Mouse (Mus musculus): ENCODE measurements around the gene Pitpnc1.

Gene Pitpnc1

DNA sequence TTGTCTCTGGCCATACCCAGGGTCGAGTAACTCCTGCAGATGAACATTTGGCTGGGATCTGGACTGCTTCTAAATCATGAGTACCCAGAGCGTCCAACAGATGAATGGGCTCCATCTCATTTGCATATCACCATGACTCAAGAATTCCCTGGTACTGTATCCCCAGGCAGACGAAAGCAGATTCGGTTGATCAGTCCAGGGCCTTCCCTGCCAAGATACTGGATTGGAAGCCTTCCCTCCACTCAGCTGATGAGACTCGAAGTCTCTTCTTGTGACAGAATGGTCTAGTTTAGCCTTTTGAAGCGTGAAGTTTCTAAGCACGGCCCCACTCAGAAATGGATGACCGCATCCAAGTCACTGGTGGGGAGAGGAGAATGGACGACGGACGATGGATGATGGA, 134.7 kb downstream of the Pitpnc1 start:
- in situ Hi-C loops (cut with MboI; ENCODE audit: unreplicated experiment in 2 of 2) = no loop called here

DNA sequence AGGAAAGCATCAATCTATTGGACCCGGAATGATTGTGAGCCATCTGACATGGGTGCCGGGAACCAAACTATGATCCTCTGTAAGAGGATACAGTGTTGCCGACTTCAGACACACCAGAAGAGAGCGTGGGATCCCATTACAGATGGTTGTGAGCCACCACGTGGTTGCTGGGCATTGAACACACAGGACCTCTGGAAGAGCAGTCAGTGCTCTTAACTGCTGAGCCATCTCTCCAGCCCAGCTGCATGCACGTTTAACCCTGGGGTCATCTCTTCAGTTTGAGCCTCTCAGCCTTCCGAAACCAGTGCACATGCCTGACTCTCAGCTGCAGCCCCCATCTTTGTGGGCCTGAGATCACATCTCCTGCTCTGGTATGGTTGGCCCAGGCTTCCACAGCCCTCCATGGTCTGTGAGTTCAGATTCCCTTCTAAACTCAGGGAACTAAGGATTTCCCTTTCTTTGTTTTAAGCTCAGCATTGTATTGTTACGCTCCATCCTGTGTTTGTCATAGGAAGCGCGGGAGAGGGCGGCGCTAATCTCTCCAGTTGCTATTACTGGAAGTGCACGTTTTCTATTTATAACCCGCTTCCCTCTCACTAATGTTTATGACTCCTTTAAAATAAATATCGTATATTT, 135.5 kb downstream of the Pitpnc1 start:
- in situ Hi-C loops (cut with MboI; ENCODE audit: unreplicated experiment in 2 of 2) = no loop called here

GRCm38 (mm10) chr11:107332905-107333304, 137.6 kb downstream of the Pitpnc1 start:
- in situ Hi-C loops (cut with MboI; ENCODE audit: unreplicated experiment in 2 of 2) = no loop called here

- in situ Hi-C loops (cut with MboI; ENCODE audit: unreplicated experiment in 2 of 2) = no loop called here
These were observed 138.2 kb downstream of the Pitpnc1 start for GRCm38 (mm10) chr11:107332332-107332731.

GRCm38 (mm10) chr11:107331425-107331824, 139.1 kb downstream of the Pitpnc1 start:
- in situ Hi-C loops (cut with MboI; ENCODE audit: unreplicated experiment in 2 of 2) = no loop called here

DNA sequence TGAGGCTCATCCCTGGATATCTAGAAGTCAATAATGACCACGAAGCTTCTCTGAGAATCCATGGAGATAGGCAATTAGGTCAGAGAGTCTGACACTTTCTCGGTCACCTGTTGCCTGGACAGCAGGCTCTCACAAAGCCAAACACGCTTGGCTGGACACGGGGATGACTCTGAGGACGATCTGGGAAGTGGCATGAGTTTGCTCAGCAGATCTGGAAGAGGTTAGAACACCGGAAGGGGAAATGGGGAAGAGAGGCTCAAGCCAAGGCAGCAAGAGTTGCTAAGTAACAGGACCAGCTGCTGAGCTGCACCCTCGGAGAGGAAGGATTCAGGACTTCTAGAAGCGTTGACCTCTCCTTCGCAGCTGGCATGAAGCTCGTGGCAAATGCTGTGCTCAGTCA, 143.2 kb downstream of the Pitpnc1 start:
- in situ Hi-C loops (cut with MboI; ENCODE audit: unreplicated experiment in 2 of 2) = no loop called here

- in situ Hi-C loops (cut with MboI; ENCODE audit: unreplicated experiment in 2 of 2) = no loop called here
These were observed 144.5 kb downstream of the Pitpnc1 start for GRCm38 (mm10) chr11:107325739-107326725.

DNA sequence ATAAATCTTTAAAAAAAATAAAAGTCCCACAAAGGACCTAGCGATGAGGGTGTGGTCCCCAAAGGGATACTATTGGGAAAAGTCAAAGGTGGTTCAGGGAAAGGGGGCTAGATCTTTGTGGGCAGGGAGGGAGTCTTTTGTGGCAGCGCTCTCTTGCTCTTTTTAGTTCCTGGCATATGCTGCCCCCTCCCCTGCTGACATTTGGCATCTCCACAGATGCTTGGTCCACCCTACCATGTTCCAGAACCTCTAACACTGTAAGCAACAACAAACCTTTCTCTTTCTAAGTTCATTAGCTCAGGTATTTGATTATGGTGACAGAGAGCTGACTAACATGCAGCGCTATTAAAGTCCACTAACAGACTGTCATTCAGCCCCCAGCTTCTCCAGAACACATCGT, 145.3 kb downstream of the Pitpnc1 start:
- in situ Hi-C loops (cut with MboI; ENCODE audit: unreplicated experiment in 2 of 2) = no loop called here

- in situ Hi-C loops (cut with MboI; ENCODE audit: unreplicated experiment in 2 of 2) = no loop called here
These were observed 147.3 kb downstream of the Pitpnc1 start for GRCm38 (mm10) chr11:107323173-107323572.

GRCm38 (mm10) chr11:107322226-107322625, 148.3 kb downstream of the Pitpnc1 start:
- in situ Hi-C loops (cut with MboI; ENCODE audit: unreplicated experiment in 2 of 2) = no loop called here

- in situ Hi-C loops (cut with MboI; ENCODE audit: unreplicated experiment in 2 of 2) = no loop called here
These were observed 148.7 kb downstream of the Pitpnc1 start for GRCm38 (mm10) chr11:107321819-107322218.

DNA sequence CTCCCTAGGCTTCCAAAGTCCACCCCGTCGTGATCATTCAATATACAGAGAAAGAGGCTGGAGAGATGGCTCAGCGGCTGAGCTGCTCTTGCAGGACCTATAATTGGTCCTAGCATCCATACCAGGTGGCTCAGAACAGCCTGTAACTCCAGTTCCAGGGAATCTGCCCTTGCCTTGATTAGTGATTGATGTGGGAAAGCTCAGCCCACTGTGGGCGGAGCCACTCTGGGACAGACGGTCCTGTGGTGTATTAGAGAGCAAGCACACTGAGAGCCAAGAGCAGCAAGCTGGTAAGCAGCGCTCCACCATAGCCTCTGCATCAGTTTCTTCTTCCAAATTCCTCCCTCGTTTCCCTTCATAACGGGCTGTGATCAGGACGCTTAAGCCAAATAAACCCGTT, 150.6 kb downstream of the Pitpnc1 start:
- in situ Hi-C loops (cut with MboI; ENCODE audit: unreplicated experiment in 2 of 2) = no loop called here

DNA sequence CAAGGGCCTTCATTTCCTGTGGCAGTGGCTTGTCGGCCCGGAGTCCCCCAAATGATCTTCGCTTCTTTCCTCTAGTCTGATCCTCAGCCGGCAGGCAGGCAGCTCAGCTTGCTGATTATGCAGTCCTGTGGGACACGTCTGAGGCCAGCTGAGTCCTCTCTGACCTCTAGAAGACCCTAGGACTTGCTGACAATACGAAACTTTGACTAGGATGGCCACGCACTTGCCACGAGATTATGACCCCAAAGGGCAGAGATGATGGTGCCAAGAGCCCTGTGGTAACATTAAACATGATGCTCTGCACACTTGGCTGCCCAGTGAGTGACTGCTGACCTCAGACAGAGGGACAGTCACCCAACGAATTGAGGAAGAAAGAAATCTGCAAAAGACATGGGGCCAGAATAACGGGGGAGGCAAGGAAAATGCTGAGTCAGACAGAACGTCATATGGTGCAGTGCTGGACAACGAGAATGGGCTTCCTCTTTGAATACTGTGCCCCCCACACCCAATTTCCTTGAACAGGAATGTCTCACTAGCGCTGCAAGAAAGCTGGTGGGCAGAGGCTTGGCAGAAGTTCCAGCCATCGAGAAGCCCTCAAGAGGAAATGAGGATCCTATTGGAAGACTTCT, 152.7 kb downstream of the Pitpnc1 start:
- in situ Hi-C loops (cut with MboI; ENCODE audit: unreplicated experiment in 2 of 2) = no loop called here

DNA sequence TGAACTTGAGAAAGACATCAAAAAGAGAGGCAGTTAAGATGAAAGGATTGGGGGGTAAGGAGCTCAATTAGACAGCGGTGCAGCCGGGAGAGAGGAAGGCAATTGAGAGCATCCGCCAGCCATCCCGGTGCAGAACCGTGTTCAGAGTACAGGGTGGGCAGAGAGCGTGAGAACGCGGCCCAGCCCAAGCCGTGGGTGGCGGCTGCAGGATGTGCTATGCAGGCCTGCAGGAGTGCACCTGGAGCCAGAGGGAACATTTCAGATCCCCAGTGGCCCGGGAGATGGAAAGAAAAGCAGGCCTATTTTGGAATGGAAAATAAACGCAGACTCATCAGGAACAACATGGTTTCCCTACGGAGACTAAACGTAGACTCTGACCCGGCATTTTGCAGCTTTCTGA, 155.0 kb downstream of the Pitpnc1 start:
- in situ Hi-C loops (cut with MboI; ENCODE audit: unreplicated experiment in 2 of 2) = no loop called here

DNA sequence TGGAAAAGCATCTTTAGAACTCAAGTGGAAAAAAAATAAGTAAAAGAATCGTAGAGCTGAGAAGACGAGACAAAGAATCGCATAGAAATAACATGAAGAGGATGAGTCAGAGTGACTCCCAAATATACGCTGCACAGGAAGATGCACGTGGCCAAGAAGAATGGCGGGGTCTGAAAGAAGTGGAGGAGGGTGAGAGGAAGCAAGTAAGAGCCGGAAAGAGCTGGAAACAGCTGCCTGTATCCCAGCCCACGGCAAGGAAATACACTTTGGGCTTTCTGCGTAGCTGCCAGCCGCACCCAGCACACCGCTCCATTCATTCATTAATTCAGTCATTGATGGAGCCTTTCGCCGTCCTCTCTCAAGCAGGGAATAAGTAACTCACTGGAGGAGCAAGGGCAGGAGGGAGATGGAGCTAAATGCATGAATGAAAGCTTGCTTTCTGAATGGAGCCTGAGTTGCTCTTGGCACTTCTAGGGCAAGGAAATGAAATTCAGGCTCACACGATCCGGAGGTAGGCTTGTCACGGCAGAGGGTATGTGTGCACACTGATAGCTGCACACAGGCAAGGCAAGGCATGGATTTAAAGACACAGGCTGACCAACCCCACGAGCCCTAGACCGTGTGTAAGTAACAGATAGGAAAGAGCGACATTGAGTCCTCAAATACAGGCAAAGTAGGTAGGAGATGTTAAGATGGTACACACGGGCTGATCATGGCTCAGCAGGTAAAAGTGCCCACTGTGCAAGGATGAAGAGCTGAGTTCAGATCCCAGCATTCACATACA, 160.0 kb downstream of the Pitpnc1 start:
- in situ Hi-C loops (cut with MboI; ENCODE audit: unreplicated experiment in 2 of 2) = no loop called here

GRCm38 (mm10) chr11:107306170-107306569, 164.3 kb downstream of the Pitpnc1 start:
- in situ Hi-C loops (cut with MboI; ENCODE audit: unreplicated experiment in 2 of 2) = no loop called here

DNA sequence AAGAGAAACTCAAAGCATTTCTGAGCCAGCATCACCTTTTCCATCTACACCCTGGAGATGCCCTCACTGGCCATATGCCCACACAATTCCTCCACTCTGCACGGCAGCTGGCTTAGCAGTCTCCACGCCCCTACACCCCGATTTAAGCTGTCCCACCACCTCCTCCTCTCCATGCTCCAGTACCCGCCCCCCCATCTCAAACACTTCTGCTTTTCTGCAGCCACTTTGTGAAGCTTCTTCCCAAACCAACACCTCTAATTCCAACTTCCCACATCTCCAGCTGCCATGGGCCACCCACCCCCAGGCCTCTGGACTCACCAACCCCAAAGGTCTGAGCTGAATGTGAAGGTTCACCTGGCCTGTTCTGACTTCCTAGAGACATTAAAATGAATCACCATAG, 168.4 kb downstream of the Pitpnc1 start:
- in situ Hi-C loops (cut with MboI; ENCODE audit: unreplicated experiment in 2 of 2) = no loop called here

DNA sequence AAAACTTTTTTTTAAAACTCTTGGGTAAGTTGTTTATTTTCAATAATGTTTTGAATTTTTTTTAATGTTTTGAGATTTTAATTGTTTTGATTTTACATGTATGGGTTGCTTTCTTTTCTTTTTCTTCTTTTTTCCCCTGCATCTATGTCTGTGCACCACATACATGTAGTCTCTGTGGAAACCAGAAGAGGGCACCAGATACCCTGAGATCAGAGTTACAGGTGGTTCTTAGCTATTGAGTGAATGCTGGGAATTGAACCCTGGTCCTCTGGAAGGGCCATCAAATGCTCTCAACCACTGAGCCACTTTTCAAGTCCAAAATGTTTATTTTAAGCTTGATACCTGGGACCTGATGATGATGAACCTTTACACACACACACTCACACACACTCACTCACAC, 170.3 kb downstream of the Pitpnc1 start:
- in situ Hi-C loops (cut with MboI; ENCODE audit: unreplicated experiment in 2 of 2) = no loop called here

DNA sequence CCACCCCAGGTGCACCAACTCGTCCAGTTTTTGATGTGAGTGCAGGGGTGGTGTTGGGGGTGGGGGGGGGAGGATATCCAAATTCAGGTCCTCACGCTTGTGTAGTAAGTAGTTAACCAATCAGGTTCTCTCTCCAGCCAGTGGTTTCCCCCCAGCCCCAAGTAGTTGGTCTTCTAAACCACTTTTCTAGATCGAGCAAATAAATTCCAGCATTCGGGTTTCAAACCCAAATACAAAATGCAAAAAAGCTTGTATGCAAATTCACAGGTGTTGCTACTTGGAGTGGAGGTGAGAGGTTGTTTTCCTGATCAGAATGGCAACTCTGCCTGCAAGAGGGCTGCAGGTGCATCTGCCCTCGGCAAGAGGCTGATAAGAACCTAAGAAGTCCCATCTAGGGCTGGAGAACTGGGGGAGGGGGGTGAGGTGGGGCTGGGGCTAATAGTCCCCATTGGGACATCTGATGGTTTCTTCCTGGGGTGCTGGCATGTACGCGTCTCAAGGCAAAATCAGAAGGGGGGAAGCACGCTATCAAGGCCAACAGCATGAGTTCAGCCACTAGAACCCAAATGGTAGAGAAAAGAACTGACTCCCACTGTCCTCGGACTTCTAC, 170.9 kb downstream of the Pitpnc1 start:
- in situ Hi-C loops (cut with MboI; ENCODE audit: unreplicated experiment in 2 of 2) = no loop called here

GRCm38 (mm10) chr11:107296176-107296575, 174.3 kb downstream of the Pitpnc1 start:
- in situ Hi-C loops (cut with MboI; ENCODE audit: unreplicated experiment in 2 of 2) = no loop called here
